Comparison of ENCODE assay signal across 8 mouse cellular contexts in the genomic region with DNA sequence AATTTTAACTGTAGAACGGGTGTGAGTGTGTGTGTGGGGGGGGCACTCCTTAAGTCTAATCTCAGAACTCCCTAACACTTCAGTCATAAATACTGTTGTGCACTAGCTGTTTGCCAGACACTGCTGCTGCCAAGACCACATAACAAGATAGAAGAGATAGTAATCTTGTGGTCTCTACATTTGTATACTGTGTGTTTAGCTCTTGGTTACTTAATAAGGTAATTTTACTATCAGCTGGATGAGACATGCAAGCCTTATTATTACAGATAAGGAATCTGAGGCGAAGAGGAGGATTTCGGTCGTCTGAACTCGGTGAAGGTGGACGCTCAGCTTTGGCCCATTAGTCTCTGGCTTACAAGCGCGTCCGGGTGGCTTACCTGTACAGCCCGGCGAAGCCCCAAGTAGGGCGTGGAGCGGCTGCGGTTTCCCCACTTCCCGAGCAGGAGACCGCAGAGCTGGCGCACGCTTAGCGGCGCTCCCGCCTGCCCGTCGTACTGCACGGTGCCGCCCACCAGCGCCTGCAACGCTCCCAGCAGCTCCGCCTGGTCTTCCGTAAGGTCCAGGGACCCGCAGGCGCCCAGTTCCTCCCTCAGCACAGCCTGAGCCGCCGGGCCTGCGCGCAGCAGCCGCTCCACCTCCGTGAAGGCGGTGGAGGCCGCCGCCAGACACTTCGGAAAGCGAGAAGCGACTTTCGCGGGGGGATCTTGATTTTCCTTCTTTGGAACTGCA. TPM values are rescaled to one million over a fixed set of nuclear protein-coding genes. Genes with fewer than 3 reads are reported as not detected.
A peak's percentile ranks its signal among the peaks of the same experiment; 100 is the strongest.
DNase-seq lines count a peak whose midpoint lies in the region; ATAC-seq and TF ChIP-seq lines count a peak whose summit lies in the region.

No protein-coding gene starts in this region.

- peak overlapping the region; percentile 3 for H3ac ChIP-seq in myocyte (ENCODE audit: control insufficient read depth, insufficient read length)

- H3K4me2 ChIP-seq in liver, embryonic 12.5 days, result peak overlapping the region; percentile 88
- peak overlapping the region; percentile 97 for H3K4me2 ChIP-seq in myocyte (ENCODE audit: low read depth)

- ATAC-seq in liver, embryonic 12.5 days, result peak; percentile 76

- H3K9ac ChIP-seq in liver, embryonic 12.5 days, result peak overlapping the region; percentile 55

- H3K9me3 ChIP-seq in hindbrain, embryonic 10.5 days, result no peaks in the 10 kb centered on the region
- H3K9me3 ChIP-seq in liver, embryonic 12.5 days (replicated peaks), result no peaks in the 10 kb centered on the region

- peak overlapping the region; percentile 27 for H3K4me3 ChIP-seq in cortical plate, adult 2 months (ENCODE audit: insufficient read depth, low read length)
- peak overlapping the region; percentile 64 for H3K4me3 ChIP-seq in hindbrain, embryonic 10.5 days
- H3K4me3 ChIP-seq in liver, embryonic 12.5 days, result peak overlapping the region; percentile 64
- H3K4me3 ChIP-seq in myocyte, result peak overlapping the region; percentile 34

- TF ChIP-seq CTCF in cortical plate, adult 2 months (IDR thresholded peaks at IDR 0.05; ENCODE audit: extremely low read depth, insufficient read depth, low read length), result no peak

- no peak overlapping the region for H3K27ac ChIP-seq in cortical plate, adult 2 months (ENCODE audit: insufficient read depth, low read length)
- peak overlapping the region; percentile 40; the same call in 1 of the 2 replicates for H3K27ac ChIP-seq in hindbrain, embryonic 10.5 days
- H3K27ac ChIP-seq in liver, embryonic 12.5 days, result no peak overlapping the region

- TF ChIP-seq POLR2A in cortical plate, adult 2 months (IDR thresholded peaks at IDR 0.05; ENCODE audit: extremely low read depth, insufficient read depth, low read length), result no peak
- TF ChIP-seq POLR2A in myocyte (IDR thresholded peaks at IDR 0.05; ENCODE audit: insufficient read length, low read depth), result no peak

- H3K79me2 ChIP-seq in myocyte (ENCODE audit: control insufficient read depth, insufficient read depth), result no peaks in the 10 kb centered on the region

- H3K4me1 ChIP-seq in cortical plate, adult 2 months (ENCODE audit: control insufficient read depth, insufficient read depth, low read length), result no peaks in the 10 kb centered on the region
- peaks cover 23% of the 10 kb centered on the region for H3K4me1 ChIP-seq in hindbrain, embryonic 10.5 days (replicated peaks)
- peaks cover 24% of the 10 kb centered on the region for H3K4me1 ChIP-seq in liver, embryonic 12.5 days

- peaks cover 100% of the 10 kb centered on the region for H3K27me3 ChIP-seq in hindbrain, embryonic 10.5 days (ENCODE audit: insufficient read depth, poor library complexity, severe bottlenecking)
- peaks cover 100% of the 10 kb centered on the region for H3K27me3 ChIP-seq in liver, embryonic 12.5 days (replicated peaks)
- H3K27me3 ChIP-seq in myocyte (ENCODE audit: control insufficient read depth, insufficient read depth, insufficient read length), result peaks cover 22% of the 10 kb centered on the region

- DNase-seq in adrenal gland, postnatal 14 days, result peak; percentile 48
- no peak for DNase-seq in adrenal gland, postnatal 4 days (ENCODE audit: low spot score in 2 of 2)
- DNase-seq in 3T3-L1 (ENCODE audit: low read depth, low spot score), result peak; percentile 51
- peak; percentile 71 for DNase-seq in hindbrain, embryonic 10.5 days (ENCODE audit: low spot score)
- DNase-seq in thymus, postnatal 4 days, result peak; percentile 69

- H3K36me3 ChIP-seq in hindbrain, embryonic 10.5 days, result no peaks in the 10 kb centered on the region
- H3K36me3 ChIP-seq in liver, embryonic 12.5 days, result no peaks in the 10 kb centered on the region
- H3K36me3 ChIP-seq in myocyte (ENCODE audit: control insufficient read depth, insufficient read depth), result no peaks in the 10 kb centered on the region

- under 1% methylated on average over 45 of the region's 45 CpGs for WGBS in hindbrain, embryonic 10.5 days
- under 1% methylated on average over 44 of the region's 45 CpGs for WGBS in liver, embryonic 12.5 days (ENCODE audit: insufficient replicate concordance)

TF ChIP-seq in myocyte, 11 proteins besides CTCF, POLR2A, EP300 and RAD21:
- TF ChIP-seq REST (IDR thresholded peaks at IDR 0.05; ENCODE audit: insufficient read depth, insufficient read length) (no peak), TCF3 (IDR thresholded peaks at IDR 0.05; ENCODE audit: insufficient read length, low read depth) (no peak), MAX (IDR thresholded peaks at IDR 0.05; ENCODE audit: low read depth) (no peak), SRF (IDR thresholded peaks at IDR 0.05; ENCODE audit: control insufficient read depth, insufficient read length, low read depth) (no peak), TCF12 (IDR thresholded peaks at IDR 0.05; ENCODE audit: insufficient read depth, poor library complexity, severe bottlenecking) (no peak), MYOG (IDR thresholded peaks at IDR 0.05; ENCODE audit: control insufficient read depth in 1 of 3, insufficient read depth in 1 of 3, insufficient read length in 2 of 3, low read depth in 2 of 3) (no peak), CEBPB (IDR thresholded peaks at IDR 0.05; ENCODE audit: insufficient read depth, poor library complexity, severe bottlenecking) (no peak), POLR2AphosphoS2 (IDR thresholded peaks at IDR 0.05; ENCODE audit: insufficient read length, low read depth) (no peak), MYOD1 (IDR thresholded peaks at IDR 0.05; ENCODE audit: control insufficient read depth in 1 of 3, insufficient read length in 2 of 3, low read depth in 2 of 3) (no peak), USF1 (IDR thresholded peaks at IDR 0.05; ENCODE audit: low read depth) (no peak), E2F4 (IDR thresholded peaks at IDR 0.05; ENCODE audit: insufficient read depth) (no peak)

RNA-seq across cellular contexts. Expression of a gene that starts 3.8 kb away (rescaled TPM):
- 0.74 TPM in 1 of 2 replicates, not detected in the other for total RNA-seq in adrenal gland, postnatal 14 days (2021)
- total RNA-seq in adrenal gland, postnatal 4 days (2021), result not detected
- polyA plus RNA-seq in cortical plate, adult 2 months (2012; rRNA removed), result 1.9 and 2.5 TPM in 2 replicates
- polyA plus RNA-seq in hindbrain, embryonic 10.5 days (2016; fragmentation: Nextera tagmentation; extraction: Ambion mirVana), result 0.18 TPM in 1 of 2 replicates, not detected in the other
- 0.22 and 0.33 TPM in 2 replicates for polyA plus RNA-seq in liver, embryonic 12.5 days (2016; fragmentation: Nextera tagmentation; extraction: Ambion mirVana)
- polyA plus RNA-seq in myocyte (2012; fragmentation: generic; extraction: Trizol), result 0.34 TPM

RNA-seq across cellular contexts. Expression of a gene that starts 24.8 kb away (rescaled TPM):
- total RNA-seq in adrenal gland, postnatal 14 days (2021), result not detected in 2 replicates
- total RNA-seq in adrenal gland, postnatal 4 days (2021), result not detected
- polyA plus RNA-seq in cortical plate, adult 2 months (2012; rRNA removed), result 0.04 TPM in 1 of 2 replicates, not detected in the other
- 0.07 TPM in 1 of 2 replicates, not detected in the other for polyA plus RNA-seq in hindbrain, embryonic 10.5 days (2016; fragmentation: Nextera tagmentation; extraction: Ambion mirVana)
- not detected in 2 replicates for polyA plus RNA-seq in liver, embryonic 12.5 days (2016; fragmentation: Nextera tagmentation; extraction: Ambion mirVana)
- not detected for polyA plus RNA-seq in myocyte (2012; fragmentation: generic; extraction: Trizol)

RNA-seq across cellular contexts. Expression of a gene that starts 29.6 kb away (rescaled TPM):
- 203 and 342 TPM in 2 replicates for total RNA-seq in adrenal gland, postnatal 14 days (2021)
- 100 to 1,000 TPM; 349 to 449 TPM for total RNA-seq in adrenal gland, postnatal 4 days (2021)
- polyA plus RNA-seq in cortical plate, adult 2 months (2012; rRNA removed), result 0.75 TPM in 1 of 2 replicates, not detected in the other
- polyA plus RNA-seq in hindbrain, embryonic 10.5 days (2016; fragmentation: Nextera tagmentation; extraction: Ambion mirVana), result 5.5 and 11.0 TPM in 2 replicates
- polyA plus RNA-seq in liver, embryonic 12.5 days (2016; fragmentation: Nextera tagmentation; extraction: Ambion mirVana), result 9.3 and 17.8 TPM in 2 replicates
- 2.2 TPM for polyA plus RNA-seq in myocyte (2012; fragmentation: generic; extraction: Trizol)

RNA-seq across cellular contexts. Expression of a gene that starts 29.9 kb away (rescaled TPM):
- total RNA-seq in adrenal gland, postnatal 14 days (2021), result 207 and 301 TPM in 2 replicates
- total RNA-seq in adrenal gland, postnatal 4 days (2021), result 100 to 1,000 TPM; 500 to 615 TPM
- 0.50 and 0.64 TPM in 2 replicates for polyA plus RNA-seq in cortical plate, adult 2 months (2012; rRNA removed)
- polyA plus RNA-seq in hindbrain, embryonic 10.5 days (2016; fragmentation: Nextera tagmentation; extraction: Ambion mirVana), result 6.6 and 6.9 TPM in 2 replicates
- polyA plus RNA-seq in liver, embryonic 12.5 days (2016; fragmentation: Nextera tagmentation; extraction: Ambion mirVana), result 4.4 and 4.8 TPM in 2 replicates
- polyA plus RNA-seq in myocyte (2012; fragmentation: generic; extraction: Trizol), result 8.2 TPM

RNA-seq across cellular contexts. Expression of a gene that starts 35.4 kb away (rescaled TPM):
- total RNA-seq in adrenal gland, postnatal 14 days (2021), result 104 and 144 TPM in 2 replicates
- 100 to 1,000 TPM; 221 to 240 TPM for total RNA-seq in adrenal gland, postnatal 4 days (2021)
- polyA plus RNA-seq in cortical plate, adult 2 months (2012; rRNA removed), result 5.7 and 7.9 TPM in 2 replicates
- polyA plus RNA-seq in hindbrain, embryonic 10.5 days (2016; fragmentation: Nextera tagmentation; extraction: Ambion mirVana), result 33.6 and 41.8 TPM in 2 replicates
- polyA plus RNA-seq in liver, embryonic 12.5 days (2016; fragmentation: Nextera tagmentation; extraction: Ambion mirVana), result 44.1 and 49.4 TPM in 2 replicates
- 31.0 TPM for polyA plus RNA-seq in myocyte (2012; fragmentation: generic; extraction: Trizol)

Comparison
In these comparisons a context has a peak if more than half of its experiments do, and no peak if none do; other contexts are left out.
1. DNase-seq: peak in adrenal gland, postnatal 14 days (single experiment), 3T3-L1 (single experiment), hindbrain, embryonic 10.5 days (single experiment) and thymus, postnatal 4 days (single experiment); none in adrenal gland, postnatal 4 days (0 of 2).
2. Peak in every context shown above with its lines, with median percentiles within 50 percentile points of each other: H3K4me3 ChIP-seq.